Mouse (Mus musculus) G1E (cell line): Measurements from ENCODE around the gene Dzip3.

Experiments used
- CTCF ChIP-seq: IDR thresholded peaks from 2 replicates; pipeline ENCODE4 v1.5.1; 2012; ENCODE audit warnings: low read depth, low read length, inconsistent platforms, mixed read lengths
- GATA1 ChIP-seq: IDR thresholded peaks from 2 replicates; pipeline ENCODE4 v1.6.1; 2012; ENCODE audit warnings: borderline replicate concordance, low read length, inconsistent platforms, mixed read lengths
- GATA2 ChIP-seq: IDR thresholded peaks from 2 replicates; pipeline ENCODE4 v1.6.1; 2012; ENCODE audit warnings: low read depth, low read length, inconsistent platforms, borderline replicate concordance

GRCm38 (mm10) chr16:48923724-48924123, 70.2 kb downstream of the Dzip3 start:
- TF ChIP-seq CTCF (no peak), GATA2 (0 out of 2 replicates have a peak, but pooled peaks have one; percentile 24), GATA1 (no peak)
